Mouse (Mus musculus): ENCODE data around the gene Babam2. TPM values are rescaled to one million over a fixed set of nuclear protein-coding genes. Genes with fewer than 3 reads are reported as not detected.

Gene Babam2
- polyA plus RNA-seq, 1 experiment, result 25.9 TPM

GRCm38 (mm10) chr5:31828747-31829146, 131.3 kb downstream of the Babam2 start:
- 85% methylated on average over 10 of the region's 10 CpGs for WGBS
- no peak for TF ChIP-seq POLR2A (IDR thresholded peaks at IDR 0.05; ENCODE audit: borderline replicate concordance, control insufficient read depth, low read depth, low read length)
- no peak for TF ChIP-seq CTCF (IDR thresholded peaks at IDR 0.05; ENCODE audit: control insufficient read depth, insufficient read depth, low read length)
- H3K27ac ChIP-seq (ENCODE audit: control insufficient read depth, insufficient read depth, low read depth, low read length, poor library complexity), result no peak overlapping the region
- no peak overlapping the region for H3K4me3 ChIP-seq (replicated peaks; ENCODE audit: control insufficient read depth, low read depth, low read length)
- peaks cover 1% of the 10 kb centered on the region for H3K4me1 ChIP-seq (ENCODE audit: control insufficient read depth, insufficient read depth, low read length)

GRCm38 (mm10) chr5:31829588-31829987, 132.1 kb downstream of the Babam2 start:
- 19% methylated on average over 1 of the region's 1 CpGs for WGBS
- TF ChIP-seq POLR2A (IDR thresholded peaks at IDR 0.05; ENCODE audit: borderline replicate concordance, control insufficient read depth, low read depth, low read length) (no peak), CTCF (IDR thresholded peaks at IDR 0.05; ENCODE audit: control insufficient read depth, insufficient read depth, low read length) (no peak)
- Histone ChIP-seq H3K27ac (ENCODE audit: control insufficient read depth, insufficient read depth, low read depth, low read length, poor library complexity) (no peak overlapping the region), H3K4me1 (ENCODE audit: control insufficient read depth, insufficient read depth, low read length) (peaks cover 1% of the 10 kb centered on the region), H3K4me3 (replicated peaks; ENCODE audit: control insufficient read depth, low read depth, low read length) (no peak overlapping the region)

GRCm38 (mm10) chr5:31831587-31831986, 134.1 kb downstream of the Babam2 start:
- 21% methylated on average over 1 of the region's 1 CpGs for WGBS
- Histone ChIP-seq H3K4me3 (replicated peaks; ENCODE audit: control insufficient read depth, low read depth, low read length) (no peak overlapping the region), H3K4me1 (ENCODE audit: control insufficient read depth, insufficient read depth, low read length) (peaks cover 1% of the 10 kb centered on the region), H3K27ac (ENCODE audit: control insufficient read depth, insufficient read depth, low read depth, low read length, poor library complexity) (no peak overlapping the region)
- no peak for TF ChIP-seq CTCF (IDR thresholded peaks at IDR 0.05; ENCODE audit: control insufficient read depth, insufficient read depth, low read length)
- no peak for TF ChIP-seq POLR2A (IDR thresholded peaks at IDR 0.05; ENCODE audit: borderline replicate concordance, control insufficient read depth, low read depth, low read length)

- Histone ChIP-seq H3K4me3 (replicated peaks; ENCODE audit: control insufficient read depth, low read depth, low read length) (no peak overlapping the region), H3K4me1 (ENCODE audit: control insufficient read depth, insufficient read depth, low read length) (no peaks in the 10 kb centered on the region), H3K27ac (ENCODE audit: control insufficient read depth, insufficient read depth, low read depth, low read length, poor library complexity) (no peak overlapping the region)
- TF ChIP-seq CTCF (IDR thresholded peaks at IDR 0.05; ENCODE audit: control insufficient read depth, insufficient read depth, low read length), result no peak
- TF ChIP-seq POLR2A (IDR thresholded peaks at IDR 0.05; ENCODE audit: borderline replicate concordance, control insufficient read depth, low read depth, low read length), result no peak
- WGBS, result 85% methylated on average over 2 of the region's 2 CpGs
These were observed 138.2 kb downstream of the Babam2 start for GRCm38 (mm10) chr5:31835691-31836090.

GRCm38 (mm10) chr5:31839973-31840372, 142.5 kb downstream of the Babam2 start:
- TF ChIP-seq CTCF (IDR thresholded peaks at IDR 0.05; ENCODE audit: control insufficient read depth, insufficient read depth, low read length), result no peak
- TF ChIP-seq POLR2A (IDR thresholded peaks at IDR 0.05; ENCODE audit: borderline replicate concordance, control insufficient read depth, low read depth, low read length), result no peak
- H3K27ac ChIP-seq (ENCODE audit: control insufficient read depth, insufficient read depth, low read depth, low read length, poor library complexity), result no peak overlapping the region
- H3K4me3 ChIP-seq (replicated peaks; ENCODE audit: control insufficient read depth, low read depth, low read length), result no peak overlapping the region
- no peaks in the 10 kb centered on the region for H3K4me1 ChIP-seq (ENCODE audit: control insufficient read depth, insufficient read depth, low read length)

GRCm38 (mm10) chr5:31840406-31840805, 142.9 kb downstream of the Babam2 start:
- Histone ChIP-seq H3K27ac (ENCODE audit: control insufficient read depth, insufficient read depth, low read depth, low read length, poor library complexity) (no peak overlapping the region), H3K4me1 (ENCODE audit: control insufficient read depth, insufficient read depth, low read length) (no peaks in the 10 kb centered on the region), H3K4me3 (replicated peaks; ENCODE audit: control insufficient read depth, low read depth, low read length) (no peak overlapping the region)
- TF ChIP-seq CTCF (IDR thresholded peaks at IDR 0.05; ENCODE audit: control insufficient read depth, insufficient read depth, low read length), result no peak
- 86% methylated on average over 1 of the region's 1 CpGs for WGBS

GRCm38 (mm10) chr5:31844856-31845255, 147.4 kb downstream of the Babam2 start:
- Histone ChIP-seq H3K27ac (ENCODE audit: control insufficient read depth, insufficient read depth, low read depth, low read length, poor library complexity) (no peak overlapping the region), H3K4me3 (replicated peaks; ENCODE audit: control insufficient read depth, low read depth, low read length) (no peak overlapping the region), H3K4me1 (ENCODE audit: control insufficient read depth, insufficient read depth, low read length) (no peaks in the 10 kb centered on the region)
- 84% methylated on average over 3 of the region's 3 CpGs for WGBS
- TF ChIP-seq CTCF (IDR thresholded peaks at IDR 0.05; ENCODE audit: control insufficient read depth, insufficient read depth, low read length) (no peak), POLR2A (IDR thresholded peaks at IDR 0.05; ENCODE audit: borderline replicate concordance, control insufficient read depth, low read depth, low read length) (no peak)

- Histone ChIP-seq H3K4me1 (ENCODE audit: control insufficient read depth, insufficient read depth, low read length) (no peaks in the 10 kb centered on the region), H3K27ac (ENCODE audit: control insufficient read depth, insufficient read depth, low read depth, low read length, poor library complexity) (no peak overlapping the region), H3K4me3 (replicated peaks; ENCODE audit: control insufficient read depth, low read depth, low read length) (no peak overlapping the region)
- TF ChIP-seq POLR2A (IDR thresholded peaks at IDR 0.05; ENCODE audit: borderline replicate concordance, control insufficient read depth, low read depth, low read length), result no peak
These were observed 149.5 kb downstream of the Babam2 start for GRCm38 (mm10) chr5:31846971-31847370.

GRCm38 (mm10) chr5:31848995-31849394, 151.5 kb downstream of the Babam2 start:
- TF ChIP-seq CTCF (IDR thresholded peaks at IDR 0.05; ENCODE audit: control insufficient read depth, insufficient read depth, low read length) (no peak), POLR2A (IDR thresholded peaks at IDR 0.05; ENCODE audit: borderline replicate concordance, control insufficient read depth, low read depth, low read length) (no peak)
- H3K4me1 ChIP-seq (ENCODE audit: control insufficient read depth, insufficient read depth, low read length), result no peaks in the 10 kb centered on the region
- H3K4me3 ChIP-seq (replicated peaks; ENCODE audit: control insufficient read depth, low read depth, low read length), result no peak overlapping the region
- H3K27ac ChIP-seq (ENCODE audit: control insufficient read depth, insufficient read depth, low read depth, low read length, poor library complexity), result no peak overlapping the region

Measured in bone marrow, adult 2 months (tissue).